Mouse (Mus musculus) c-Kit-positive CD71-positive TER-119-negative erythroid progenitor cells, embryonic 14.5 days (primary cell): ENCODE measurements around the gene Pax5.

ENCODE experiments used
- DNase-seq: peaks from one replicate; pipeline ENCODE4 v3.0.0-alpha.2; 2013; ENCODE audit warnings: low read depth

Gene Pax5

GRCm38 (mm10) chr4:44705967-44706366, 4.3 kb downstream of the Pax5 start:
- no peak for DNase-seq

GRCm38 (mm10) chr4:44705151-44705550, 5.1 kb downstream of the Pax5 start:
- no peak for DNase-seq

DNA sequence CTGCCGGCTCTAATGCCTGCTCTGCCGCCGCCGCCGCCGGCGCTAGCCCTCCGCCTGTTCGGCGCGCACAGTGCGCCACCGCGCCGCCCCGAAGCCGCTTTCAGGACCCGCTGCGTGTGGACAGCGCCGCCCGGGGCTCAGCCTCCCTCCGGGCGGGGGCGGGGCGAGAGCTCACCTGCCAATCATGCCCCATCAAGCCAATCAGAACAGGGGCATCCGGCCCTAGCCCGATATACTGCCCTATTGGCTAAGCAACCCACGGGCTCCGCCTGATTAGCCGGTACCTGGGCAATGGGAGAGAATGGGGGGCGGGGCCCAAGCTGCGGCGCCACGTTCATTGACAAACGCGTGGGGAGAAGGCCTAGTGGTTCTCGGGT, 5.9 kb downstream of the Pax5 start:
- DNase-seq = peak; percentile 69

GRCm38 (mm10) chr4:44703686-44704368, 6.5 kb downstream of the Pax5 start:
- no peak for DNase-seq

DNA sequence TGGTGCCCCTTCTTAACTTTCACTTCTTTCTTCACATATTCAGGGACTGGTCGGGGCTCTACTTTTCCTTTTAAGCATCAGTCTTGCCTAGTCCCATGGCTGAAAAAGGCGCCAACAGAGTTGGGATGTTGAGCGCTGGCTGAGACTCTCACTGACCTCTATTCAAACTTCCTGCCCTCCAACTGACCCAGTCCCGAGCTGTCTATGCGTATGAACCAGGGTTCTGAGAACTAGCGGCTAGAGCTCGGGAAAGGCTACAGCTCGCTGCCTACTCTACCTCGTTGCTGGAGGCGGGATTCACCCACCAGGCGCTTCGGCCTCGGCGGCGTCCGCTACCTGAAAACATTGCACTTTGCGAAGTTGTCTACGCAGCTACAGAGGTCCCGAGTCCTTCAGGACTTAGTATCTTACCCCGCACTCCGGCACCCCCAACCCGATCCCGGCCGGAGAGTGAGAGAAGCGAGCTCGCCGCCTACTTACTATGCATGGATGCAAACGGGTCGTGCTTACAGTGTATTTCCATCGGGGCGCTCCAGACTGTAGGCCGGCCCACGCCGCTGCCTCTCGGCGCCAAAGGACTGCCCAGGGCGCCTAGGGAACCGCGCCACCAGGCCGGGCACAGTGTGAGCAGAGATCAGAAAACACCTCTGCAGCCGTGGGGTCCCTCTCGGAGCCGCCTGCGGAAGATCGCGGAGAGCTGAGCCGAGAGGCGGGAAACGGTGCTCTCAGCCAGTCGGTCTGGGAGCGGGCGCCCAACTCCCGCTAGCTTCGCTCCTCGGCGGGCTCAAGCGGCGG, 7.2 kb downstream of the Pax5 start:
- DNase-seq = no peak

- DNase-seq = no peak
These were observed 8.2 kb downstream of the Pax5 start for GRCm38 (mm10) chr4:44702011-44702527.

GRCm38 (mm10) chr4:44701513-44701912, 8.8 kb downstream of the Pax5 start:
- no peak for DNase-seq

DNA sequence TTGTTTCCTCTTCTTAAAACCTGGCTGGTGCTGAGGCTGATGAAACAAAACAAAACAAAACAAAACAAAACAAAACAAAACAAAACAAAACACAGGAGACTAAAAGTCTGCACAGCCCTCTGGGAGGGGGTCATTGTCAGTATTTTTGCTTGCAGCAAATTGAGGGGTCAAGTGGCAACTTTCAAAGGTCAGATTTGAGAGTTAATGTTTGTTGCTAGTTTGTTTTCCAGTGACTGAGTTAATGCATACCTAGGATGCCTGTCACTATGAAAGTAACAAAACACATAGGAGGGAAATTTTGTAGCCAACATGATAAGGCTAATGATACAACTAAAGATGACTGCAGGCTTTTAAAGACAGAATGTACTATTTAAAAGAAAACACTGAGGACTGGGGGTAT, 13.6 kb downstream of the Pax5 start:
- DNase-seq = no peak

DNA sequence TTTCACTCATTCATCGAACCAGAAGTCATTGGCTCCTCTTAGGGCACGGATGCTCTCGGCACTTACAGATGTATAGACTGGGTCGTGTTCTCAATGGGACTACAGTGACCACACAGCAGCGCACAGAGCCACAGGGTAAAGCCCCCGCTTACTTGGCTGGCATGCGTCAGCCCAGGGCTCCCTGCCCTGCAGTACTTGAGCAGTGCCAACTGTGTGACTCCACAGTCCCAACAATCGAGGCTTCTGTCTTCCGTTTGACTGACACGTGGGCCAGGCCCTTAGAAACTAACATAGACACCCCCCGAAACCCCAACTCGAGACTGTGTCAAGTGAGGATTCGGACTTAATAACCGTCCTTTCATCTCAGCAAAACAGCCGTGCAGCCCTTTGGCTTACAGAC, 15.9 kb downstream of the Pax5 start:
- no peak for DNase-seq

GRCm38 (mm10) chr4:44685582-44685981, 24.7 kb downstream of the Pax5 start:
- no peak for DNase-seq

DNA sequence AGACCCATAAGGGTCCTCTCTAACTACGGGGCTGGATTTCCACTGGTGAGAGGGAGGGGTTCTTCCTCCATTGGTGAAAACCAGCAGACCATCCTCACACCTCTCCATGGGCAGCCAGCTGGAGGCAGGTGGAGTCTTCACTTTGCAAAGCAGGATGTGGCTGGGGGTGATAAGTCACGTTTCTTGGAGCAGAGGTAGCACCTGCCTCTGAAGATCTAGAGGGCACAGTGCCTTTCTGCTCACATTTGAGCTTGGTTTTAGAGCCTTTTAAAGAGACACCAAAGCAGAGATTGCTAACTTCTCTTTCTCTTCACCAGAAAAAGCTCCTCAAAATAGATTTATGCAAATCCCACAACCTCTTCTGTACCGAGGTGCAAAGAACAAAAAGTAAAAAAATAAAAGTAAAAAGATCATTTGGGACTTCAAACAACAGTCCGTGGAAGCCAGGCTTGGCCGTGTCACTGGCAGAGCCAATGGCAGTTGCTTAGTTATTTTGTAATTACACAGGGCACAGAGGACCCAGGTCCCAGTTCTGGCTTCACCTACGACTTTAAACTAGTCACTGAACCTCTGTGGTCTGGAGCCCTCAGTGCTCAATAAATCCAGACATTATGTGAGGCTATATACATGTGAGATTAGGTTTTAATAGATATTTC, 29.9 kb downstream of the Pax5 start:
- no peak for DNase-seq

- no peak for DNase-seq
These were observed 31.6 kb downstream of the Pax5 start for GRCm38 (mm10) chr4:44678641-44679040.

- no peak for DNase-seq
These were observed 32.3 kb downstream of the Pax5 start for GRCm38 (mm10) chr4:44678026-44678425.

DNA sequence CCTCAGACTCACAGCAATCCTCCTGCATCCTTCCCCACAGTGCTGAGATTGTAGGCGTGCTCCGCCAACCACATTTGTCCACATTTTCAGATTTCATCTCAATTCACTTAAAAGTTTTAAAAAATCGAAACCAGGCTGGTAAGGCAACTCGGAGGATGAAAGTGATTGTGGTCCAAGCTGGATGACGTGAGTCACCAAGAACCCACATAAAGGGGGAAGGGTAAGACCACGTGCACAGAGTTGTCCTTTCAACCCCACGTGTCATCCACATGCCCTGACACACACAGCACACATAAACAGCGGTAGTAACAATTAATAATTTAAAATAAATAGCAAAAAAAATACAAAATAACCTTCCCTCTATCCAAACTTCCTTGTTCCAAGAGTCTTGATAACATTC, 35.3 kb downstream of the Pax5 start:
- DNase-seq = no peak

GRCm38 (mm10) chr4:44673726-44674125, 36.6 kb downstream of the Pax5 start:
- DNase-seq = no peak

- no peak for DNase-seq
These were observed 37.9 kb downstream of the Pax5 start for GRCm38 (mm10) chr4:44672216-44672937.

DNA sequence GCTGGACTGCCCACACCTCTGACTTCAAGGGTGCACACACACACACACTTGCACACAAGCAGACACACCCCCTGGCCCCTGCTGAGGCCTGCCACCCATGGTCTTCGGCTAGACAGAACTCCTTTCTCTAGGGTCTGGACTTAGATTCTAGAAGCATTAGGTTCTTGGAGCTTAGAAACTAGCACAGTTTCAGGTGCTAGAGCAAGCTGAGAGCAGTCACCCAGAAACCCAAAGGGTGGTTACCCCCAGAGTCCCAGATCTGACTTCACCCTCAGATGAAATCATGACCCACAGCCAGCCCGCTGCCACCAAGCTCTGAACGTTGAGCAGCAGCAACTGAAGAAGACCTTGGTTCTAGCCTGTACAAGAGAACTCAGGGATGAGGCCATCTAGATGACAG, 38.8 kb downstream of the Pax5 start:
- no peak for DNase-seq

GRCm38 (mm10) chr4:44671035-44671434, 39.3 kb downstream of the Pax5 start:
- DNase-seq = no peak

GRCm38 (mm10) chr4:44670380-44670779, 39.9 kb downstream of the Pax5 start:
- DNase-seq = no peak

DNA sequence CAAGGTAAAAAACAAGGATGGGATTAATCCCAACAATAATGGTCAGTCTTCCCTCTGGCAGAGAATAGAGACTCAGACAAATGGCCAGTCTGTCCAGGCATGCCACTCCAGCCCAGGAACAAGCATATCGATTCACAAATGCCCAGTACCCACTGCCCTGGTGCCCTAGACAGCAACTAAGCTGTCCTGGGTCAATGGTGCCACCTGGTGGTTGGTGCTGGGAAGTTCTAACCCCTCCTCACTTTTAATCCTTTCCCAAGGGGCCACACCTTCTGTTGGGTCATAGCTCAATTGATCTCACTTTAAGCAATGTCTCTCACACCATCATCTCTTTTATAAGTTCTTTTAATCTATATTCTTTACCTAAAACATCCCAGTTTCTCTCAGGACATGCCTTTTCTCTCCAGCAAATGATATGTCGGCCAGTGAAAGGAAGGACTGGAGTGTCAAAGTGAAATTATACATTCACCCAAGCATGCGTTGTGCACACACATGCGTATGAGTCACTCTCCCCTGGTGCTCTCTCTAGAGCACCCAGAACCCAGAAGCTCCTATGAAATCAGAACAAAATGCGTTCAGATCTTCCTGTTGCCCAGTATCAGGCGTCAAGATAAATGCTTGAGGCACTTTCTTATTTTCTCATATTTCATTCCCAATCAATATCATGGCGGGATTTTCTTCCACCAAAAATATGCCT, 40.7 kb downstream of the Pax5 start:
- DNase-seq = peak; percentile 1

GRCm38 (mm10) chr4:44668574-44668973, 41.7 kb downstream of the Pax5 start:
- no peak for DNase-seq

DNA sequence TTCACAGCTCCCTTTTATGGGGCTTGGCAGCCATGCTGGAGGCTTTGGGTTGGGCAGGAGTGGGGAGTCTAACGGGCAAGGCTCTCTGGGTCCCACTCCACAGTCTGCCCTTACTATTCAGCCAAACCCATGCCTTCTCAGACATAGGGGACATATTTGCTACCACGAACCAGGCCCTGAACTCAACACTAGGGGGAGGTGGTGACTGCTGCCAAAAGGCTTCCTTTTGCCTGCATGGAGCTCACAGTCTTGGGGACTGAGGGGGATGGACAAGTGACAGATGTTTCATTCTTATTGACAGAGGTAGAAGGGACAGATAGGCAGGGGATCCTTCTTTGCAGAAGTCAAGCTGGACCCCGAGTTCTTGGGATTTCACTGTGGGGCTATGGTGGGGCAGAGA, 42.1 kb downstream of the Pax5 start:
- no peak for DNase-seq
